Mouse (Mus musculus) cerebellum, adult 2 months (tissue): ENCODE measurements at regions not wholly inside any gene's neighbourhood (a gene's known extent, or its start where the extent isn't known, plus 50 kb on each side); places are given as distances from the start of the nearest gene placed in this dataset.

ENCODE experiments used
- DNase-seq, 2 experiments: peaks; one replicate each; pipeline ENCODE4 v3.0.0; 2021
- H3K27ac ChIP-seq: fragments of 200-500 bp; 2 replicates; pipeline ENCODE4 v1.5.1; 2012; ENCODE audit warnings: low read length, control low read depth, inconsistent platforms; ENCODE audit not compliant: insufficient read depth
- H3K27me3 ChIP-seq: fragments of 200-500 bp; 2 replicates; pipeline ENCODE4 v1.6.1; 2012; ENCODE audit warnings: inconsistent platforms, mild to moderate bottlenecking, low read length, moderate library complexity; ENCODE audit not compliant: control insufficient read depth, insufficient read depth
- H3K4me1 ChIP-seq: fragments of 200-500 bp; 2 replicates; pipeline ENCODE4 v1.6.1; 2011; ENCODE audit warnings: low read length; ENCODE audit not compliant: control insufficient read depth, insufficient read depth
- H3K4me3 ChIP-seq: fragments of 200-500 bp; replicated peaks from 2 replicates; pipeline ENCODE3; 2011; ENCODE audit warnings: mild to moderate bottlenecking, low read depth, low read length, control low read depth; ENCODE audit not compliant: insufficient read depth
- CTCF ChIP-seq: fragments of 200-500 bp; IDR thresholded peaks from 2 replicates; pipeline ENCODE4 v1.5.1; 2011; ENCODE audit warnings: low read depth, mild to moderate bottlenecking, control low read depth, low read length, moderate library complexity, borderline replicate concordance; ENCODE audit not compliant: insufficient read depth
- POLR2A ChIP-seq: fragments of 200-500 bp; IDR thresholded peaks from 2 replicates; pipeline ENCODE4 v1.6.1; 2011; ENCODE audit warnings: low read length, control low read depth, borderline replicate concordance; ENCODE audit not compliant: insufficient read depth
- WGBS: fragments of 180-500 bp; shearing (Covaris S2); methylation state at CpG from one replicate; pipeline ENCODE4 v1.1.7; 2018; 5-methylcytosine and 5-hydroxymethylcytosine counted together

- Histone ChIP-seq H3K27ac (no peak overlapping the region), H3K27me3 (no peaks in the 10 kb centered on the region), H3K4me3 (no peak overlapping the region), H3K4me1 (no peaks in the 10 kb centered on the region)
- no peak for TF ChIP-seq CTCF
- TF ChIP-seq POLR2A, result no peak
- no peak for DNase-seq
- WGBS, result 75% methylated on average over 6 of the region's 6 CpGs
Observed at GRCm38 (mm10) chr6:147686927-147687326, 211.3 kb downstream of the Ccdc91 start.

DNA sequence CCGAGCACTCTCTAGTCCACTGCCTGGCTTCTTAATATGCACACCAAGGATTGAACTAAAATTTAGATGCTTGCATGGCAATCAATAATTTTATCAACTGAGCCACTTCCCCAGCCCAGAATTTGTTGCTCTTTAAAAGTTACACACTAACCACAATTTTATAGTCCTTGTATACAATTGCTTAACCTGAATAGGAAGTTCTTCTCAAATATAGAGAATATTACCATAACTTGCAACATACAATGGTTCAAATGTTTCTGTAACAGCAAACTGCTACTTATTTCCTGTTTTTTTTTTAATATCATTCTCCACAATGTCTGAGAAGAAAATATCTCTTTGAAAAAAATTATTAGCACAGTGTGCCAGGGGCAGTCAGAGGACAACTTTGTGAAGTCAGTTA lies 222.6 kb downstream of the Ccdc91 start:
- WGBS, result 100% methylated on average over 1 of the region's 1 CpGs
- H3K27ac ChIP-seq, result no peak overlapping the region
- TF ChIP-seq CTCF (no peak), POLR2A (no peak)
- no peaks in the 10 kb centered on the region for H3K27me3 ChIP-seq
- no peaks in the 10 kb centered on the region for H3K4me1 ChIP-seq
- no peak for DNase-seq
- no peak overlapping the region for H3K4me3 ChIP-seq

DNA sequence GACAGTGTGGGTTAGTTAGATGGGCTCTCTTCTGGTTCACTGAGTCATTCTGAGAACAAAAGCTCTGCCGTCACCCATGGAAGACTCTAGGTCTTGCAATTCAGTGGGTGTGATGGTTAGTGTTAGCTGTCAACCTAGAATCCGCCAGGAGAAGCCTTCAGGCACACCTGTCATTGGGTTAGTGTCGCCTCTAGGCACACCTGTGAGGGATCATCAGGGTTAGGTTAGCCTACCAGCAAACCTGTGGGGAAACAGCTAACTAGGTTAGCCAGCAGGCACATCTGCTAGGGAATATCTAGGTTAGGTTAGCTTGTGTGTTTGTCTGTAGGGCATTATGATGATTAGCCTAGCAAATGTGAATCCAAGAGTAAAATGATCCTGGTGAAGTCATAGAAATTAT lies 223.8 kb downstream of the Ccdc91 start:
- H3K27me3 ChIP-seq, result no peaks in the 10 kb centered on the region
- DNase-seq, result no peak
- 85% methylated on average over 3 of the region's 3 CpGs for WGBS
- H3K4me3 ChIP-seq, result no peak overlapping the region
- H3K27ac ChIP-seq, result no peak overlapping the region
- no peaks in the 10 kb centered on the region for H3K4me1 ChIP-seq
- TF ChIP-seq POLR2A (no peak), CTCF (no peak)

DNA sequence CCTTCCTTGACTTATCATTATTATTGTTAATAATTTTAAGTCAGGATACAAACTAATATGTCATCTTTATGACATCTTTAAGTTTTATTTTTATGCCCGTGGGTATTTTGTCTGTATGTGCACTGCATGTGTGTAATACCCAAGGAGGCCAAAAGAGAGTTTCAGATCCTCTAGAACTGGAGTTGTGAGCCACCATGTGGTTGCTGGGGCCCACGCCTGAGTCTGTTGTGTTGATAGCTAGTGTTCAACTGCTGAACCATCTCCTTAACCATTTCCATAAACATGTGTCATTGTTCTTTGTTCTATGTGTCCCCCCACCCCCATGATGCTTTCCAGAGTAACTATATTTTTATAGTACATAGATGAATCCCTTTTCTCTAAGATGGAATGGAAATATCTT lies 225.0 kb downstream of the Ccdc91 start:
- no peak for TF ChIP-seq CTCF
- TF ChIP-seq POLR2A, result no peak
- no peak for DNase-seq
- Histone ChIP-seq H3K4me3 (no peak overlapping the region), H3K27ac (no peak overlapping the region), H3K4me1 (no peaks in the 10 kb centered on the region), H3K27me3 (no peaks in the 10 kb centered on the region)
- 69% methylated on average over 2 of the region's 2 CpGs for WGBS

DNA sequence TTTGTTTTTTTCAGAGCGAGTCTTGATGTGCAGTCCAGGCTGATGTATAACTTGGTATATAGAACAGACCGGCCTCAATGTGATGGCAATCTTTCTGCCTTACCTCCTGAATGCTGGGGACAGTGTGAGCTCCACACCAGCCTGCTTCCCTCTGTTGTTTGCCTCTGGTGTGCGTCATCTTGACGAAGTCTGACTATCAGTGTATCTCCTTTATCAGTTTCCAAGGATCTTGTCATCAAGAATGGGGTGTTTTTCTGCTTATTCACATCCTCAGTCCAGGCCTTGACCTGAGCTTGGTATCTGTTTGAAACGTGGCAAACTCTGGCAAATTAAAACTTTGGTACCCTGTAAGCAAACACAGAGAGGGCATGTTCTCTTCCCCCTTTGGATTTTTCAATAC lies 226.3 kb downstream of the Ccdc91 start:
- H3K4me3 ChIP-seq, result no peak overlapping the region
- no peaks in the 10 kb centered on the region for H3K4me1 ChIP-seq
- TF ChIP-seq CTCF, result no peak
- no peak for TF ChIP-seq POLR2A
- WGBS, result 90% methylated on average over 5 of the region's 5 CpGs
- H3K27me3 ChIP-seq, result no peaks in the 10 kb centered on the region
- no peak for DNase-seq
- no peak overlapping the region for H3K27ac ChIP-seq

DNA sequence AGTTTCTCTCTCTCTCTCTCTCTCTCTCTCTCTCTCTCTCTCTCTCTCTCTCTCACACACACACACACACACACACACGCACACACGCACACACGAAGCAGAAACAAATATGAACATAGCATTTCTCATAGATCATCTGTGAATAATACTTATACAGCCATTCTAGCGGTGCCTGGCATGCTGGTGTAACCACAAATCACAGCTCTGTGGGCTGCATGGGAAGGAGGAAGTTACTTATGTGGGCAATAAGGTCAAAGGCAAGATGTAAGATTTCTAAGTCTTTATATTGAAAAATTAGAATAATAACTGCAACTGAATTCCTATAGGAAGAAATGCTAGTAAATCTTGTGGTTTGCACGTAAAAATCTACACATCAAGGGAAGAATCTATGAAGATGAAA lies 228.7 kb downstream of the Ccdc91 start:
- no peak for DNase-seq
- Histone ChIP-seq H3K4me1 (no peaks in the 10 kb centered on the region), H3K27me3 (no peaks in the 10 kb centered on the region), H3K4me3 (no peak overlapping the region), H3K27ac (no peak overlapping the region)
- WGBS, result 91% methylated on average over 5 of the region's 5 CpGs
- no peak for TF ChIP-seq POLR2A
- TF ChIP-seq CTCF, result no peak

DNA sequence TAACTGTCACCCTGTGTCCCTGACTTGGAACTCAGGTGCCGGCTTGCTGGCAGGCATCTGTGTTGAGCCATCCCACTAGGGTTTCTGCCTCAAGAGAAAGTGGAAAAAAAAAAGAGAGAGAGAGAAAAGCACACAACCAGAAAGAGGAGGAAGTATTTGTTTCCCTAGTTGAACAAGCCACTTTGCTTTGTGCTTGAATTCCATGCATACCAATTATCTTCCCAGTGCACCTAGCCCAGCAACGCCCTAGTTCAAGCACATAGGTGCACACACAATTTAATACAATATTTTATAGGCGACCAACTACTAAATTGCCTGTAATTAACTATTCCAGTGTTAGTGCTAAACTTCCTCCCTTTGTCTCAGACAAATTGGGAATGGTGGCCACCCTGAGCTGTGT lies 230.3 kb downstream of the Ccdc91 start:
- Histone ChIP-seq H3K27me3 (no peaks in the 10 kb centered on the region), H3K4me3 (no peak overlapping the region), H3K27ac (no peak overlapping the region), H3K4me1 (no peaks in the 10 kb centered on the region)
- 83% methylated on average over 3 of the region's 3 CpGs for WGBS
- TF ChIP-seq POLR2A (no peak), CTCF (no peak)
- no peak for DNase-seq

GRCm38 (mm10) chr6:147706741-147707140 lies 231.1 kb downstream of the Ccdc91 start:
- WGBS, result 78% methylated on average over 2 of the region's 2 CpGs

DNA sequence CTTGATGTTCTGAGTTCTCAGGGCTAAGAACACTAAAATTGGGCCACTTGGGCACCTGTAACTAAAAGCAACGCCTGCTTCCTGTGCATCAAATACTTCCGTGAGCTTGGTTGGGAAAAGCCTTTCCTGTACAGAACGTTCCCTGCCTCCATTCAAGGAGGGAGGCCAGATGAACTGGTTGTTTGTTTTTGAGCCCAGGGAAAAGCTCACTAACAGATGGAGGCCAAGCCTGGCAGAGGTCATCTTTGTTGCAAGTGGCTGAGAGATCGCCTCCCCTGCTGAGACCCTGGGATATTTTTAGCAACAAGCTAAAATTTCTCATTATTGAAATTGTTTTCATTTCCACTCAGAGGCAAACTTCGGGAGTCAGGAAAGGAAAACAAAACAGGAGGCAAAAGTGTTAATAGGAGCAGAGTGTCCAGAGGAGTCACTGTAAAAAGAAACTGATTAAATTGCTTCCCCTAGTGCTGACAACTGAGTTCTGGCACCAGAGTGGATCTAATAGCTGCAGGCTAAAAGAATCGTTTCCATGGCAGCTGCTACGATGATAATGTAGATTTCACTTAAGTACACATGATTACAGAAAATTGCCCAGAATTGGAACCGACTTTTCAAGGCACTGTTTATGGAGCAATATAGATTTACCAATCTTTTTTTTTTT lies 242.6 kb downstream of the Ccdc91 start:
- Histone ChIP-seq H3K27me3 (no peaks in the 10 kb centered on the region), H3K4me3 (peak overlapping the region; percentile 1), H3K27ac (peak overlapping the region; percentile 10; the same call in 1 of the 2 replicates), H3K4me1 (peaks cover 23% of the 10 kb centered on the region)
- DNase-seq, result peak; percentile 82 to 95
- 2% methylated on average over 8 of the region's 8 CpGs for WGBS
- no peak for TF ChIP-seq POLR2A

More at GRCm38 (mm10) chr6:147706741-147707140, 231.1 kb downstream of the Ccdc91 start:
- TF ChIP-seq CTCF (no peak), POLR2A (no peak)
- H3K27me3 ChIP-seq, result no peaks in the 10 kb centered on the region
- DNase-seq, result no peak
- no peak overlapping the region for H3K4me3 ChIP-seq
- no peak overlapping the region for H3K27ac ChIP-seq
- no peaks in the 10 kb centered on the region for H3K4me1 ChIP-seq
